Mouse (Mus musculus) liver, embryonic 12.5 days (tissue): ENCODE data around the gene Eno3. TPM values are rescaled to one million over a fixed set of nuclear protein-coding genes. Genes with fewer than 3 reads are reported as not detected.

ENCODE experiments used
- ATAC-seq: fragments of 200-750 bp; cut with Nextera tagmentation; 2 replicates; pipeline ENCODE4 v1.8.0; 2017; ENCODE audit warnings: moderate number of reproducible peaks, mild to moderate bottlenecking, moderate library complexity
- H3K27ac ChIP-seq: fragments of 300-500 bp; sonication (generic); 2 replicates; pipeline ENCODE4 v1.5.1; 2016; ENCODE audit warnings: mild to moderate bottlenecking
- H3K27me3 ChIP-seq: fragments of 300-500 bp; sonication (generic); replicated peaks from 2 replicates; pipeline ENCODE4 v1.6.1; 2016; ENCODE audit warnings: mild to moderate bottlenecking, moderate library complexity
- H3K36me3 ChIP-seq: fragments of 300-500 bp; sonication (generic); 2 replicates; pipeline ENCODE4 v1.6.1; 2016; ENCODE audit warnings: mild to moderate bottlenecking, moderate library complexity
- H3K4me1 ChIP-seq: fragments of 300-500 bp; sonication (generic); 2 replicates; pipeline ENCODE4 v1.6.1; 2016
- H3K4me2 ChIP-seq: fragments of 300-500 bp; sonication (generic); 2 replicates; pipeline ENCODE4 v1.6.1; 2016; ENCODE audit warnings: mild to moderate bottlenecking, moderate library complexity
- H3K4me3 ChIP-seq: fragments of 300-500 bp; sonication (generic); 2 replicates; pipeline ENCODE4 v1.5.1; 2016; ENCODE audit warnings: mild to moderate bottlenecking, moderate library complexity
- H3K9ac ChIP-seq: fragments of 300-500 bp; sonication (generic); 2 replicates; pipeline ENCODE4 v1.6.1; 2016; ENCODE audit warnings: mild to moderate bottlenecking, moderate library complexity
- H3K9me3 ChIP-seq: fragments of 300-500 bp; sonication (generic); replicated peaks from 2 replicates; pipeline ENCODE4 v1.6.1; 2016; ENCODE audit warnings: mild to moderate bottlenecking, moderate library complexity
- WGBS: fragments of 180-500 bp; shearing (Covaris S2); methylation state at CpG from one replicate; pipeline ENCODE4 v1.1.7; 2016; ENCODE audit not compliant: insufficient replicate concordance; 5-methylcytosine and 5-hydroxymethylcytosine counted together
- polyA plus RNA-seq: library from polyadenylated mRNA; unstranded; fragments of >200 nt; fragmentation: Nextera tagmentation; extraction: Ambion mirVana; gene quantifications from 2 replicates; pipeline ENCODE4 v1.2.1, GENCODE M21; 2016

The Eno3 gene
- polyA plus RNA-seq, 1 experiment from 2014 or later, result 7.6 TPM

DNA sequence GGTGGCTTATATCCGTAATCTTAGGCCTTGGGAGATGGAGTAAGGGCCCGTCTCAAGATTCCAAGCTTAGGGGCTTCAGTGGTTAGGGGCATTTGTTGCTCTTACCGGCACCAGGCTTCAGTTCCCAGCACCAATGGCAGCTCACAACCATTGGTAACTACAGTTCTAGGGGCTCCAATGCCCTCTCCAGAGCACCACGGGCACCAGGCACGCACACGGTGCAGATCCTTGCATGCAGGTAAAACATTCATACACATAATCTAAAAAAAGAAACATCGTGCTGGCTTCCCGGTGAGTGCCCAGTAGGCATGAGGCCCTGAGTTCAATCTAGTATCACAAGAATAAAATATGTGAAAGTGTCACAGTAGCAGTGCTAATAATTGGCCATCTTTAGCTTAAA, 6.1 kb downstream of the Eno3 start:
- no peak for ATAC-seq
- Histone ChIP-seq H3K36me3 (peaks cover 65% of the 10 kb centered on the region), H3K4me2 (no peak overlapping the region), H3K9ac (no peak overlapping the region), H3K27me3 (no peaks in the 10 kb centered on the region), H3K4me3 (no peak overlapping the region), H3K9me3 (no peaks in the 10 kb centered on the region), H3K4me1 (peaks cover 23% of the 10 kb centered on the region), H3K27ac (no peak overlapping the region)
- 83% methylated on average over 8 of the region's 8 CpGs for WGBS

- ATAC-seq, result no peak
- Histone ChIP-seq H3K27me3 (no peaks in the 10 kb centered on the region), H3K4me3 (no peak overlapping the region), H3K4me2 (no peak overlapping the region), H3K4me1 (peaks cover 17% of the 10 kb centered on the region), H3K36me3 (peaks cover 65% of the 10 kb centered on the region), H3K9me3 (no peaks in the 10 kb centered on the region), H3K9ac (no peak overlapping the region), H3K27ac (no peak overlapping the region)
- WGBS, result 93% methylated on average over 6 of the region's 6 CpGs
Measured at GRCm38 (mm10) chr11:70663957-70664356, 7.0 kb downstream of the Eno3 start.

GRCm38 (mm10) chr11:70664741-70665140, 7.7 kb downstream of the Eno3 start:
- Histone ChIP-seq H3K9ac (no peak overlapping the region), H3K4me1 (peaks cover 19% of the 10 kb centered on the region), H3K27me3 (no peaks in the 10 kb centered on the region), H3K27ac (no peak overlapping the region), H3K9me3 (no peaks in the 10 kb centered on the region), H3K4me2 (no peak overlapping the region), H3K36me3 (peaks cover 63% of the 10 kb centered on the region), H3K4me3 (no peak overlapping the region)
- ATAC-seq, result no peak
- WGBS, result 89% methylated on average over 9 of the region's 9 CpGs

DNA sequence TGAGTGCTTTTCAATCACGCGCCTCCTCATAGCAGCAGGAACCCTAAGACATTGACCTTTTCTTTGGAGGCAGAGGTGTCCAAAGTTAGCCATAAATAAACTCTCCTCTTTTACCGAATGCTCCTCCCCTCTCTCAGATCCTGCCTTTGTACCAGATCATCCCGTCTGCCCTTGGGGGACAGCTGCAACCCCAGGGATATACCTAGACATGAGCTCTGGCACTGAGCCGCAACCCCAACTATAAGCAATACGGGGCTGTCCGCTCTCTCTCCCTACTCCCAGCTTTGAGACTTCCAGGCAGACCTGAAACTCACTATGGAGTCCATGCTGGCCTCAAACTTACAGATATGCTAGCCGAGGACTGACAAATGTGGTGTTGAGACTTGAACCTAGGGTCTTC, 9.7 kb downstream of the Eno3 start:
- no peak overlapping the region for H3K27ac ChIP-seq
- ATAC-seq, result no peak
- no peak overlapping the region for H3K9ac ChIP-seq
- WGBS, result 86% methylated on average over 8 of the region's 8 CpGs
- H3K4me2 ChIP-seq, result no peak overlapping the region
- H3K4me1 ChIP-seq, result peaks cover 39% of the 10 kb centered on the region
- H3K27me3 ChIP-seq, result no peaks in the 10 kb centered on the region
- no peaks in the 10 kb centered on the region for H3K9me3 ChIP-seq
- peaks cover 51% of the 10 kb centered on the region for H3K36me3 ChIP-seq
- H3K4me3 ChIP-seq, result no peak overlapping the region

GRCm38 (mm10) chr11:70667271-70668150, 10.5 kb downstream of the Eno3 start:
- H3K9me3 ChIP-seq, result no peaks in the 10 kb centered on the region
- no peak for ATAC-seq
- peaks cover 42% of the 10 kb centered on the region for H3K4me1 ChIP-seq
- peak overlapping the region; percentile 95 for H3K27ac ChIP-seq
- no peaks in the 10 kb centered on the region for H3K27me3 ChIP-seq
- peak overlapping the region; percentile 76 for H3K4me3 ChIP-seq
- WGBS, result 62% methylated on average over 14 of the region's 14 CpGs
- peaks cover 48% of the 10 kb centered on the region for H3K36me3 ChIP-seq
- H3K9ac ChIP-seq, result peak overlapping the region; percentile 75
- H3K4me2 ChIP-seq, result peak overlapping the region; percentile 98

GRCm38 (mm10) chr11:70668335-70668770, 11.4 kb downstream of the Eno3 start:
- Histone ChIP-seq H3K9ac (peak overlapping the region; percentile 75), H3K27ac (peak overlapping the region; percentile 95), H3K4me2 (peak overlapping the region; percentile 98), H3K4me1 (peaks cover 42% of the 10 kb centered on the region), H3K9me3 (no peaks in the 10 kb centered on the region), H3K4me3 (peak overlapping the region; percentile 76), H3K36me3 (peaks cover 43% of the 10 kb centered on the region), H3K27me3 (no peaks in the 10 kb centered on the region)
- peak; percentile 73 for ATAC-seq
- under 1% methylated on average over 15 of the region's 15 CpGs for WGBS

DNA sequence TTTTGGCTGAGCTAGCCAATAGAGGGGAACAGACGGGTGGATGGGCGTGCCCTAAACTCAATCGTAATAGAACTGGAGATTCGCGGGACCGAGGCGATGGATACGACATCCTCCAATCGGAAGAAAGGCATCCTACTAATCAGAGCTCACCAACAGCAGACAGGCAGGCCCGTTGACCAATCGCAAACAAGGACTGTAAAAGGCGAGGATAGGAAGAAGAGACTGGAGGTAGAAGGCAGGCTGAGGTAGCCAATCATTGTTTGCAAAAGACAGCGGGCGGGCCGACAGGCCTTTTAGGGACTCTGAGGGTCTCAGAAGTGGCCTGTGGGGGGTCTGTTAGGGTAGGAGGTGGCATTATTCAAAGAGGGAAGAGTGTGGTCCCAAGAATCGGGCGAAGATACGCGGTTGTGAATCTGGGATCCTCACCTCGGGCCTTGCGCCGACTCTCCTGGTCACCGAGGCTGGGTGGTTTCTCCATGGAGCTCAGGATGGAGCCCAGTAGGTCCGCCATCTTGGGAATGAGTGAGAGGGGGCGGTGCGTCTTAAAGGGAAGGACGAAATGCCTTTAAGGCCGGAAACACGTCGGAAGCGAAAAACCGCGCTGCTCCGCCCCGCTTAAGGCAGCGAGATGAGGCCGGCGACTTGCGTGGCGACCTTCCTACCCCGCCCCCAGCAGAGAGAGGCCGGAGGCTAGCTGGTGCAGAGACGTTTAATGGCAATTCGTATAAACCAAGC, 11.9 kb downstream of the Eno3 start, which contains the start of gene Spag7:
Spag7 (minus strand) TSS at position 646 of the 735 bp plus-strand sequence.
- peaks cover 42% of the 10 kb centered on the region for H3K4me1 ChIP-seq
- H3K36me3 ChIP-seq, result peaks cover 42% of the 10 kb centered on the region
- no peaks in the 10 kb centered on the region for H3K9me3 ChIP-seq
- H3K9ac ChIP-seq, result peak within 1 kb of the TSS; percentile 92
- no peaks in the 10 kb centered on the region for H3K27me3 ChIP-seq
- peak within 1 kb of the TSS; percentile 76 for H3K4me3 ChIP-seq
- H3K4me2 ChIP-seq, result peak within 1 kb of the TSS; percentile 98
- WGBS, result under 1% methylated on average over 44 of the region's 44 CpGs
- peak within 1 kb of the TSS; percentile 95 for H3K27ac ChIP-seq
- ATAC-seq, result peak; percentile 91

- Histone ChIP-seq H3K27ac (peak overlapping the region; percentile 95), H3K36me3 (peaks cover 41% of the 10 kb centered on the region), H3K4me2 (peak overlapping the region; percentile 98), H3K4me1 (peaks cover 45% of the 10 kb centered on the region), H3K9me3 (no peaks in the 10 kb centered on the region), H3K27me3 (no peaks in the 10 kb centered on the region), H3K4me3 (peak overlapping the region; percentile 76), H3K9ac (peak overlapping the region; percentile 92)
- 0 out of 2 replicates have a peak, but pooled peaks have one; percentile 3 for ATAC-seq
- under 1% methylated on average over 31 of the region's 31 CpGs for WGBS
Measured at GRCm38 (mm10) chr11:70669582-70670345, 12.8 kb downstream of the Eno3 start.

DNA sequence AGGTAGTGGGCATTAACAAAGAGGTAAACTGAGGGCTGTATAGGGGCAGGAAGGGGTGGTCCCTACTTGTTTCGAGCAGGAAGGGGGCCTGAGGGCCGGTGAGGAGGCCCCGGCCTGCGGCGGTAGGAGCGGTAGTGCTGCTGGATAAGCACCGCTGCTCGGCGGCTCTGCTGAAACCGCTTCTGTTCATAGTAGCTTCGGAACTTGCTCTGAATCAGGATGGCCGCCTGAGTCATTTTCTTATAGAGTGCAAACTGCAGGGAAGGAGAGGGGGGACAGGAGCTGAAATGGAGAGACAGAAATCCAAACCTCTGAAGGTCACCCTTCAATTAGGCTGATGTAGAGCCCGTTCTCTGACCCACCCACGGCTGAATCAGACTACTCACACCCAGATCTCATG, 13.5 kb downstream of the Eno3 start:
- no peak for ATAC-seq
- H3K4me1 ChIP-seq, result peaks cover 45% of the 10 kb centered on the region
- 52% methylated on average over 14 of the region's 14 CpGs for WGBS

DNA sequence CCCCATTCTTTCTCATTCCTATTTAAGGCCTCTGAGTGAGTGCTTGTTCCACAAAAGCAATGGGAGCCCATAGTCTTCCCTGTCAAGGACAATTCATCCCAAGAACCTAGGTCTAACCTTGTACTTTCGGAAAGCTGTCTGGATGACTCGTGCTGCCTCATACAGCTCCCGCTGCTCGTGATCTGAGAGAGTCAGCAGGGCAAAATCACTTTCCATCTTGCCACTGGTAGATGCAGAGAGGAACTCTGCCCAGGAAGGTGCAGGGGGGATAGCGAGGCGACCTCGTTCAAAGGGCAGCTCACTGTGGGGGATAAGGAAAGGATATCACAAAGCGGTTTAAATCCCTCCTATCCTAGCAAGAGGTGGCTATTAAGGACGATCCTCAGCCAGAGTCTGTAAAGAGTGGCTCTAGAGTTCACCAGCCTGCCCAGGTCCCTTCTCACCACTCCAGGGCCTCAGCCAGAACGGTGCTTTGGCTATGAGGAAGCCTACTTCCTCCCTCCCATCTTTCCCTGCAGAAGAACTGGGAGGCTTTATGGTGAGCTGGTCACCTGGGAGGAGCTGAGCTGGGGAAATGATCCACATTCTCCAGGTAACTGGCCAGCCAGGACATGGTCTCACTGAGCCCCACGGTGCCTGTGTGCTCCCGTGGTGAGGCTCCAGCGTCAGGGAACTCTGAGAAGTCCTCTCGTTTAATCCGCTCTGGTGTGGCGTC, 14.5 kb downstream of the Eno3 start:
- Histone ChIP-seq H3K4me1 (peaks cover 45% of the 10 kb centered on the region), H3K4me3 (no peak overlapping the region), H3K9ac (no peak overlapping the region), H3K36me3 (peaks cover 41% of the 10 kb centered on the region), H3K4me2 (0 out of 2 replicates have a peak overlapping the region, but pooled peaks have one; percentile 98), H3K27me3 (no peaks in the 10 kb centered on the region), H3K9me3 (no peaks in the 10 kb centered on the region), H3K27ac (no peak overlapping the region)
- ATAC-seq, result no peak
- 74% methylated on average over 16 of the region's 16 CpGs for WGBS

More for the DNA sequence above, 13.5 kb downstream of the Eno3 start:
- Histone ChIP-seq H3K27me3 (no peaks in the 10 kb centered on the region), H3K4me3 (peak overlapping the region; percentile 76), H3K4me2 (peak overlapping the region; percentile 98), H3K27ac (peak overlapping the region; percentile 95), H3K9me3 (no peaks in the 10 kb centered on the region), H3K36me3 (peaks cover 39% of the 10 kb centered on the region), H3K9ac (peak overlapping the region; percentile 92)

GRCm38 (mm10) chr11:70674014-70674413, 17.0 kb downstream of the Eno3 start:
- WGBS, result 81% methylated on average over 6 of the region's 6 CpGs
- H3K4me3 ChIP-seq, result no peak overlapping the region
- peaks cover 50% of the 10 kb centered on the region for H3K36me3 ChIP-seq
- H3K27me3 ChIP-seq, result no peaks in the 10 kb centered on the region
- H3K4me2 ChIP-seq, result no peak overlapping the region
- H3K9me3 ChIP-seq, result no peaks in the 10 kb centered on the region
- no peak for ATAC-seq
- no peak overlapping the region for H3K9ac ChIP-seq
- peaks cover 43% of the 10 kb centered on the region for H3K4me1 ChIP-seq
- no peak overlapping the region for H3K27ac ChIP-seq
